Mouse (Mus musculus) embryonic facial prominence, embryonic 11.5 days (tissue): Measurements from ENCODE around the gene Ift43. TPM values are rescaled to one million over a fixed set of nuclear protein-coding genes. Genes with fewer than 3 reads are reported as not detected.

Experiments used
- ATAC-seq: fragments of 200-750 bp; cut with Nextera tagmentation; replicated peaks from 2 replicates; pipeline ENCODE4 v1.8.0; 2017; ENCODE audit warnings: low read depth; ENCODE audit not compliant: insufficient number of reproducible peaks, low FRiP score, low TSS enrichment
- DNase-seq: peaks from one replicate; pipeline ENCODE4 v3.0.0-alpha.2; 2015; ENCODE audit warnings: low spot score
- H3K27ac ChIP-seq: fragments of 300-500 bp; sonication (generic); replicated peaks from 2 replicates; pipeline ENCODE4 v1.5.1; 2014; ENCODE audit warnings: mild to moderate bottlenecking, low read depth, low read length, control low read depth
- H3K27me3 ChIP-seq: fragments of 300-500 bp; sonication (generic); 2 replicates; pipeline ENCODE4 v1.6.1; 2014; ENCODE audit warnings: mild to moderate bottlenecking, low read length, moderate library complexity, mixed read lengths; ENCODE audit not compliant: control insufficient read depth, insufficient read depth
- H3K36me3 ChIP-seq: fragments of 300-500 bp; sonication (generic); replicated peaks from 2 replicates; pipeline ENCODE4 v1.6.1; 2014; ENCODE audit warnings: low read depth, mild to moderate bottlenecking, low read length, moderate library complexity, mixed read lengths; ENCODE audit not compliant: control insufficient read depth, insufficient read depth
- H3K4me1 ChIP-seq: fragments of 300-500 bp; sonication (generic); 2 replicates; pipeline ENCODE4 v1.6.1; 2014; ENCODE audit warnings: low read length, mixed read lengths; ENCODE audit not compliant: control insufficient read depth, insufficient read depth
- H3K4me2 ChIP-seq: fragments of 300-500 bp; sonication (generic); 2 replicates; pipeline ENCODE4 v1.6.1; 2014; ENCODE audit warnings: low read depth, mild to moderate bottlenecking, control low read depth, low read length, moderate library complexity
- H3K4me3 ChIP-seq: fragments of 300-500 bp; sonication (generic); 2 replicates; pipeline ENCODE4 v1.5.1; 2014; ENCODE audit warnings: low read depth, low read length, control low read depth
- H3K9ac ChIP-seq: fragments of 300-500 bp; sonication (generic); replicated peaks from 2 replicates; pipeline ENCODE4 v1.6.1; 2014; ENCODE audit warnings: mild to moderate bottlenecking, control low read depth, low read length
- H3K9me3 ChIP-seq: fragments of 300-500 bp; sonication (generic); replicated peaks from 2 replicates; pipeline ENCODE4 v1.6.1; 2016; ENCODE audit warnings: mild to moderate bottlenecking, low read length, inconsistent platforms, mixed read lengths; ENCODE audit not compliant: control insufficient read depth
- WGBS: fragments of 180-500 bp; shearing (Covaris S2); extraction: QIAGEN DNeasy Blood & Tissue Kit; methylation state at CpG from one replicate; pipeline ENCODE4 v1.1.7; 2014; 5-methylcytosine and 5-hydroxymethylcytosine counted together
- polyA plus RNA-seq: library from polyadenylated mRNA; unstranded; fragments of >200 nt; fragmentation: Nextera tagmentation; extraction: Ambion mirVana; gene quantifications from 2 replicates; pipeline ENCODE4 v1.2.1, GENCODE M21; 2014

The Ift43 gene
- polyA plus RNA-seq, 1 experiment from 2014 or later: 80.3 TPM

DNA sequence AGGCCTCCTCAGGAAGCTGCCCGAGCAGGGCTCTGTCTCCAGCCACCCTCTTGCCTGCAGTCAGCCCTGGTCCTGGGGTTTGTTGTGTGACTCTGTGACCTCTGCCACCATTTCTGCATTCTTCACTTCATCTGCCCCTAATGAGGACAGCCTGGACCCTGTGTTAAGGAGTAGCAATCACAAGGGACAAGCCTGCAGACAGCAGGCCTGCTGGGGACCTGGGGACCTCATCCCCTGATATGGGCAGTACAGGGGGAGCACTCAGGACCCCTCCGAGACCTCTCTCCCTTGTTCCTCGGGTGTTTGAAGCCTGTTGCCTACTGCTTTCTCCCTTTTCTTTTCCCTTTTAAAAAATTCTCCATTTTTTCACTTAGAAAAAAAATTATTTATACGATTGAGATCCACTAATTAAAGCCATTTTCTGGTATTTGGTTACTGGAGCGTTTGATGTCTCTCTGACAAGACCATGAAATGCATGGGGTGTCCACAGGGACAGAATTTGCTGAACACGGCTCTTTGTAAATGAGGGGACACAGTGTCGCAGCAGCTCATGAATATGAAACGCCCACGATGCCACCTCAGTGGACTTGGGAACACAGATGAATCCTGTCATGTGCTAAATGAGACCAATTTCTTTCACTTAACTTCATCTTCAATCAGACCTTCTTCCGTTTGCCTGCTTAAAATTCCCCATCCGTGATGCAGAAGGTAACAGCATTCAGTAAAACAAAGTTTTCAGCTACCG is 71.0 kb downstream of the Ift43 start:
- no peak overlapping the region for H3K27ac ChIP-seq
- no peaks in the 10 kb centered on the region for H3K9me3 ChIP-seq
- no peak overlapping the region for H3K9ac ChIP-seq
- 0 out of 2 replicates have a peak, but pooled peaks cover 5% of the 10 kb centered on the region for H3K4me1 ChIP-seq
- no peaks in the 10 kb centered on the region for H3K36me3 ChIP-seq
- no peak for ATAC-seq
- 67% methylated on average over 12 of the region's 12 CpGs for WGBS
- no peak overlapping the region for H3K4me2 ChIP-seq
- H3K27me3 ChIP-seq: no peaks in the 10 kb centered on the region
- no peak overlapping the region for H3K4me3 ChIP-seq
- DNase-seq: no peak

DNA sequence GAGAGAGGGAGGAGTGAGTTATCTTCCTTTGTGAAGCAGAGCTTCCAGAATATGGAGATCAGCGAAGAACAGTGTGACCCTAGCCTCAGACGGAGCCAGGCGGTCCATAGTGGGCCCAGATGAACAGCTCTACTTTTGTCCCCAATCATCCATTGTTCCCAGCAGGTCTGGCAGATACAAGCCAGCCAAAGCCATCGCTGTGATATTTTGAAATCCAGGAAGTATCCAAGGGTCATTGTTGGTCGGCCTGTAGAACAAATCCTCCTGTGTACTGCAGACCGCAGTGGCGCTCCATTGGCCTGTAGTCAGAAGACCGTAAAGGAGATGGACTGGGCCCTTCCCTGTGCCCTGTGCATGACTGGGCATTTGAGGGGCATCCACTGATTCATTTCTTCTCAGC is 72.8 kb downstream of the Ift43 start:
- 88% methylated on average over 8 of the region's 8 CpGs for WGBS
- Histone ChIP-seq H3K9ac (no peak overlapping the region), H3K36me3 (no peaks in the 10 kb centered on the region), H3K4me3 (no peak overlapping the region), H3K4me1 (0 out of 2 replicates have a peak, but pooled peaks cover 5% of the 10 kb centered on the region), H3K27ac (no peak overlapping the region), H3K27me3 (no peaks in the 10 kb centered on the region), H3K9me3 (no peaks in the 10 kb centered on the region), H3K4me2 (no peak overlapping the region)
- DNase-seq: no peak
- no peak for ATAC-seq

DNA sequence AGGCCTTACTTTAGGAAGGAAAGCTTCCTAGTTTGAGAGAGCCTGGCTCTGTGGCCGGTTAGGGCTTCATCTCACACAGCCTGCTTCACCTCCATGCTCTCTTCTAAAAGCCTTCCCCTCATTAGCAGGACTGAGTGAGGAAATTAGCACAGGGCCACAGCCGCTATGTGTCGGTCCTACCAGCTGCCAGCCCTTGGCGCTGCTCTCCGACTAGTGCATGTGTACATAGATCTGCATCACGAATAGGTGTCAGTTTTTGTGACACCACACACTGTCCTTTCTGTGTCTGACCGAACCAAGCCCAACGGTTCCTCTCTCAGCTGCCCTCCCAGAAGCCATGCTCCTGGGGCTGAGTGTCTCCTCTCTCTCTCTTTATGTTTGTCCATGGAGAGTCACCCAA is 74.8 kb downstream of the Ift43 start:
- Histone ChIP-seq H3K9me3 (no peaks in the 10 kb centered on the region), H3K36me3 (no peaks in the 10 kb centered on the region), H3K27ac (no peak overlapping the region), H3K9ac (no peak overlapping the region), H3K4me2 (no peak overlapping the region), H3K27me3 (no peaks in the 10 kb centered on the region), H3K4me1 (0 out of 2 replicates have a peak, but pooled peaks cover 5% of the 10 kb centered on the region), H3K4me3 (no peak overlapping the region)
- WGBS: 89% methylated on average over 8 of the region's 8 CpGs
- DNase-seq: no peak
- ATAC-seq: no peak

DNA sequence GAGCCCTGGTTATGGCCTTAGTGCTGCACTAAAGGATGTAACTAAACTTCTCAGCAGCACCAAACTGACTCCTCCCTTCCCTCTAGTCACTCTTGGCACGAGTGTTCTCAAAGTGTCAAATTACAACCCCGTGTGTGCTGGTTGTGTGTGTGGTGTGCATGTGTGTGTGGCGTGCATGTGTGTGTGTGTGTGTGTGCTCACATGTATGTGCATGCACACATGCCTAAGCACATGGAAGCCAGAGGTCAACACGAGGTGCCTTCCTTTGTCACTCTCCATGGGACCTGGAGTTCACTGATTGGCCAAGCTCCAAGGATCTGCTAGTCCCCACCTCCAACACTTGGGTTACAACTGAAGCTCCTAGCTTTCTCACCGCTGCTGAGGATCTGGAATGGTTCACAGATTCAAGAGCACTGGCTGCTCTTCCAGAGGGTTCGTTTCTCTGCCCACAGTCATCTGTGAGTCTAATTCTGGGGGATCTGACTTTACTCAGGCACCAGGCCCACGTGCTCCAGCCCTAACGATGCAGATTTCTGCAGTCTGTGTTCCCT is 75.6 kb downstream of the Ift43 start:
- WGBS: 22% methylated on average over 8 of the region's 8 CpGs
- no peaks in the 10 kb centered on the region for H3K27me3 ChIP-seq
- H3K4me2 ChIP-seq: no peak overlapping the region; the same call in 1 of the 2 replicates
- ATAC-seq (0 out of 2 replicates have a peak, but pooled peaks have one; percentile 40), DNase-seq (peak; percentile 56)
- H3K4me1 ChIP-seq: 0 out of 2 replicates have a peak, but pooled peaks cover 5% of the 10 kb centered on the region
- H3K27ac ChIP-seq: peak overlapping the region; percentile 20; the same call in 1 of the 2 replicates
- H3K9me3 ChIP-seq: no peaks in the 10 kb centered on the region
- no peak overlapping the region for H3K9ac ChIP-seq
- H3K36me3 ChIP-seq: no peaks in the 10 kb centered on the region
- H3K4me3 ChIP-seq: no peak overlapping the region

DNA sequence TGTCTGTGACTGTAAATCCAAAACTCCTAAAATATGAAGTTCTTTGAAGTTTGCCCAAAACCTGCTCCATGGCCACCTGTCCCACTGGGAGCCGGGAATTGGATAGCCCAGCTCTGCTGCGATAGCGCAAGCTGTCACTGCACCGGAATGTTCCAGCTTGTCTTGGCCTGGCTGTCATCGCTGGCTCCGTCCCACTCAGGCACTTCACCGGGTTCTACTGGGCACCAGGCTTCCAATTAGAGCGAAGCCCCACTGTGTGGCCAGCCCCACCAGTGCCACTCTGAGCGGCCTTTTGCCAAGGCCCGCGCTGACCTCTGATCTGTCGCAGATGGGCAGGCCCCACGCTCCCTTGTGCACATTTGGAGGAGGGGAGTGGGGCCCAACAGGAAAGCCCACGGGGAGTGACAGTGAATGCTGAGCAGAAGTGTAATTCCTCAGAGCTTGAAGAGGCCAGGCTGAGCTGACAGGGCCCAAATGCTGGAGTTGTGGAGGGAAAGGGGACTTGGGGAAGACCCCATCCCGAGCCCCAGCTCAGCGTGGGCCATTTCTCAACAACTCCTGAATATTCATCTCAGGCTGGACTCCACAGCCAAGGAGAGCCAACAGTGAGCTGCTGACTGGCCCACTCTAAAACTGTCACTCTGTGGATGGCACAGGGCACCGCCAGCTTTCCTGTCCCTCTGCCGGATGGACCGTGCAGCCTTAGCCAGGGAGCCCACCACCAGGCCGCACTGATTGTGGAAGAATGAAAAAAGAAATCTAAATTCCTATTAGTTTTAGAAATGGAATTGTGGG is 76.5 kb downstream of the Ift43 start:
- ATAC-seq (no peak), DNase-seq (no peak)
- no peaks in the 10 kb centered on the region for H3K27me3 ChIP-seq
- WGBS: 79% methylated on average over 20 of the region's 20 CpGs
- H3K9ac ChIP-seq: no peak overlapping the region
- no peaks in the 10 kb centered on the region for H3K9me3 ChIP-seq
- no peak overlapping the region for H3K4me2 ChIP-seq
- H3K36me3 ChIP-seq: no peaks in the 10 kb centered on the region
- H3K4me3 ChIP-seq: no peak overlapping the region
- no peak overlapping the region for H3K27ac ChIP-seq
- 0 out of 2 replicates have a peak, but pooled peaks cover 5% of the 10 kb centered on the region for H3K4me1 ChIP-seq

DNA sequence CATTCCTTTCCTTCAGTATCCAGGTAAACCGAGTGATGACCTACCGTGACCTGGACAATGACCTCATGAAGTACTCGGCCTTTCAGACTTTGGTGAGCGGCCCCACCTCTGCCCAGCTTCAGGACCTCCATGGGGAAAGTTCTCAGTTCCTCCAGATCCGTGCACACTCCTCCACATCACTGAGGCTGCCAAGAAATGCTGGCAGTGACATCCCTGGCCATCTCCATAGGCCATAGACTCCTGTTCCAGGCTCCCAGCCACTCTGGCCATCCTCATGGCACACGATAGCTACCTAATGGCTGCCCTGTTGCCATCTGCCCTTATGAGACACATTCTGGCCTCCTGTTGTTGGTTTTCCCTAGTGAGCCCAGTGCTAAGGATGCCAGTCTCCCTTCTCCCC is 79.1 kb downstream of the Ift43 start:
- WGBS: 93% methylated on average over 6 of the region's 6 CpGs
- no peak for ATAC-seq
- Histone ChIP-seq H3K4me1 (0 out of 2 replicates have a peak, but pooled peaks cover 5% of the 10 kb centered on the region), H3K9ac (no peak overlapping the region), H3K9me3 (no peaks in the 10 kb centered on the region), H3K4me2 (no peak overlapping the region), H3K27me3 (no peaks in the 10 kb centered on the region), H3K4me3 (no peak overlapping the region), H3K36me3 (no peaks in the 10 kb centered on the region), H3K27ac (no peak overlapping the region)
- no peak for DNase-seq

DNA sequence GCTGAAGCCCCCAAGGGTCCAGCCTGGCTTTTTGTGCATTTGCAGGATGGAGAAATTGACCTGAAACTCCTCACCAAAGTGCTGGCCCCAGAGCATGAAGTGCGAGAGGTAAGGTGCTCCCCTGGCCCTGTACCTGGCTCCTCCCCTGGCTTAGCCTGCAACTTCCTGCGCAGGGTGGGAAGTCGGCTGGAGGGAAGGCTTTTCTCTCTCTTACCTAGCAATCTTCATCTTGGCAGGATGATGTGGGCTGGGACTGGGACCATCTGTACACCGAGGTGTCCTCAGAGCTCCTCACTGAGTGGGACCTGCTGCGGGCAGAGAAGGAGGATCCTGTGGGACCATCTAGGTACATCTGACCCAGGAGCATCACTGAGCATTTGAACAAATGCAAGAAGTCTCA is 79.6 kb downstream of the Ift43 start:
- H3K4me2 ChIP-seq: no peak overlapping the region
- H3K4me3 ChIP-seq: no peak overlapping the region
- no peak overlapping the region for H3K9ac ChIP-seq
- no peaks in the 10 kb centered on the region for H3K9me3 ChIP-seq
- H3K27ac ChIP-seq: no peak overlapping the region
- 83% methylated on average over 5 of the region's 5 CpGs for WGBS
- H3K27me3 ChIP-seq: no peaks in the 10 kb centered on the region
- no peak for DNase-seq
- no peak for ATAC-seq
- no peaks in the 10 kb centered on the region for H3K36me3 ChIP-seq
- H3K4me1 ChIP-seq: 0 out of 2 replicates have a peak, but pooled peaks cover 5% of the 10 kb centered on the region
